Mouse (Mus musculus): ENCODE data around the gene Htra3.

GRCm38 (mm10) chr5:35689374-35689773 is 9.8 kb upstream of the Htra3 start:
- no peak for TF ChIP-seq CTCF (IDR thresholded peaks at IDR 0.05; ENCODE audit: control insufficient read depth, insufficient read depth, low read length)
- TF ChIP-seq POLR2A (IDR thresholded peaks at IDR 0.05; ENCODE audit: borderline replicate concordance, control insufficient read depth, low read depth, low read length): no peak
